Mouse (Mus musculus): ENCODE measurements around the gene Actr1b.
"Not testable (repeated sequence)": the region's sequence is repeated elsewhere in the genome, so short reads cannot be mapped to it uniquely, and the experiment has no call there.

Actr1b gene

DNA sequence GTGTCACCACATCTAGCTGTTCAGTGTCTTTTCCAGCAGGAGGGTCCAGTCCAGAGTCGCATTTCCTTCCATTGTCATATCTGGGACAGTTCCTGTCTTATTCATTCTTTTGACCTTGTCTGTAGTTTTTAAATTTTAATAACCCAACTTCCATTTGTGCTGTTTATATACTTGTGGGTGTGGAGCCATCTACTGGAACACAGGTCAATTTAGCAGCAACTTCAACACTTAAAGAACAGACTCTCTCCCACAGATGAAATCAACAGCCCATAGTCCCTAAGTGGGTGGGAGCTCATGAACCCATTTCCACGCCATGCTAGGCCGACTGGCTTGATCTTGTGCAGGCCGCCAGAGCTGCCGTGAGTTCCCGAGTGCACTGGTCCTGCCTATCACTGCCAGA lies 17.8 kb downstream of the Actr1b start:
- DNase-seq: no peak

DNA sequence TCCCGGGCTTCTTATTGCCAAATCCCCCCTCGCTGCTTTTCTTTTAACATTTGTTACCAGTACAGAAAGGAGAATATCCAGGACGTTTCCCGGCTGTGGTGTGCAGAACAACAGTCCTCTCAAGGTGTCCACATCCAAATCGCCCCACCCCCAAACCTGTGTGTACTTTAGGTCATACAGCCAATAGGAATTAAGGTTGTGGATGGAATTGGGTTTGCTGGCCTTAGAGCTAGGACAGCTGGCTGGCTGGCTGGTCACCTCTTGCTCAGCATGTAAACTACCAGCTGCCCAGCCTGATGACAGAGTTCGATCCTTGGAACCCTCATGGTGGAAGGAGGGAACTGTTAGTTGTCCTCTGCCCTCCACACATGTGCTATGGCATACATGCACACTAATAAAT lies 19.4 kb downstream of the Actr1b start:
- no peak for DNase-seq

DNA sequence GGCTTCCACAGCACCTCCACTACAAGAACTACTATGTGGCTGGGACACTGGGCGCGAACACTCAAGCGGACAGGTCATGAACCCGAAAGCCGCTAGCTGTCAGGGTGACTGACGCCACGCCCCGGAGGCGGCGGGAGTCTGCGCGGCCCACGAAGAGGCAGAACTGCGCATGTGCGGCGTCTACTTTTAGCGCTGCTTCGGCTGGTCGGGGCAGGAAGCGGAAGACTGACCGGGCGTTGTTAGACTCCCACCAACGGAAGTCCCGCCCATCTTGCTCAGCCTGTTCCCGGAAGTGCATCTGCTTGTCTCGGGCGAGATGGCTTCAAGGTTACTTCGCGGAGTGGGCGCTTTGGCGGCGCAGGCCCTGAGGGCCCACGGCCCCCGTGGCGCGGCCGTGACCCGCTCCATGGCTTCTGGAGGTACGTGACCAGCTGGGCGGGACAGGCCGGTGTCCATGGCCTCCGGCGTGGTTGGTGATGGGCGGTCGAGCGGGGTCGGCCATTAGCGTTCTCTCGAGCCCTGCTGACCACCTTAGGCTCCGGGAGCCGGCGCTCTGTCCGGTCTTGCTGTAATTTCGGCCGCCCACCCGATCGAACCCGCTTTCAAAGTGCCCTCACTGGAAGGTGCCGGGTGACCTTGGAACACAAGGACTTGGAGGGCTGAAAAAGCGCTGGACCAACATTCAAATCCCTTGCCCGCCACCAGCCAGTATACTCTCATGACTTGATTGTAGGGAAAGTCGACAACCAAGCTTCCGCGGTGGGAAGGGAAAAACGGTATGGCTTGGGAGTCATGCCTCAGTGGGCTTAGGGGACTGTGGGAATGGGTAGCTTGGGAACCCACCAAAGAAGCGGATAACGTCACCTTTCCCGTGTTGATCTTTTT lies 22.7 kb downstream of the Actr1b start, which contains the start of gene Cox5b:
Gene Cox5b, plus strand, starts transcription at position 179 of the 885 bp plus-strand sequence.
- DNase-seq: peak; percentile 97

GRCm38 (mm10) chr1:36690671-36691235 lies 23.5 kb downstream of the Actr1b start:
- DNase-seq: no peak

DNA sequence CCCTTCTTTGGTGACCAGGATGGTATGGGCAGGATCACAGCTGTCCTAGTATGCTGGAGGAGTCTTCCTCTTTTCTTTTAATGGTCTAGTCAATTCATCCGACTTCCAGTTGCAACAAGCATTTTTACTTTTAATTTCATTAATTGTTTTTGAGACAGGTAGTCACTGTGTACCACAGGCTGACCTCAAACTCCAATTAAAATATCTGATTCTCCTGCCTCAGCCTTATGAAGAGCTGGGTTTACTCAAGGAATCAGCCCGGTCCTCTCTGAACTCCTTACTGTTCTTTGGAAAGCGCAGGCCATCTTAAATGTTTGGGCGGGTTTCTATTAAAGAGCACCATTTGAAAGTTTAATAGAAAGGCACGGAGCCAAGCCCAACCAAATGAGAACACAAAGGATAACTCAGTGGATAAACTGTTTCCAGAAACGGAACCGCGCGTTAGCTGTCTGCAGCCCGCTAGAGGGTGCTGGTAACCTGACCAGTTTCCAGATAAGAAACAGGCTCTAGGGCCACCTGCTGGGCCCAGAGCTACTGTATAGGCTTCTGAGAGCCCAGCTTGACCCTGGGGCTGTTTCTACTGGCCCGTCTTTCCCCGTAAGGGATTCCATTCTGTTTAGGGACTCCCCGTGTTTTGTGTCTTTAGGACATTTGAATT lies 30.3 kb downstream of the Actr1b start:
- peak; percentile 83 for DNase-seq

DNA sequence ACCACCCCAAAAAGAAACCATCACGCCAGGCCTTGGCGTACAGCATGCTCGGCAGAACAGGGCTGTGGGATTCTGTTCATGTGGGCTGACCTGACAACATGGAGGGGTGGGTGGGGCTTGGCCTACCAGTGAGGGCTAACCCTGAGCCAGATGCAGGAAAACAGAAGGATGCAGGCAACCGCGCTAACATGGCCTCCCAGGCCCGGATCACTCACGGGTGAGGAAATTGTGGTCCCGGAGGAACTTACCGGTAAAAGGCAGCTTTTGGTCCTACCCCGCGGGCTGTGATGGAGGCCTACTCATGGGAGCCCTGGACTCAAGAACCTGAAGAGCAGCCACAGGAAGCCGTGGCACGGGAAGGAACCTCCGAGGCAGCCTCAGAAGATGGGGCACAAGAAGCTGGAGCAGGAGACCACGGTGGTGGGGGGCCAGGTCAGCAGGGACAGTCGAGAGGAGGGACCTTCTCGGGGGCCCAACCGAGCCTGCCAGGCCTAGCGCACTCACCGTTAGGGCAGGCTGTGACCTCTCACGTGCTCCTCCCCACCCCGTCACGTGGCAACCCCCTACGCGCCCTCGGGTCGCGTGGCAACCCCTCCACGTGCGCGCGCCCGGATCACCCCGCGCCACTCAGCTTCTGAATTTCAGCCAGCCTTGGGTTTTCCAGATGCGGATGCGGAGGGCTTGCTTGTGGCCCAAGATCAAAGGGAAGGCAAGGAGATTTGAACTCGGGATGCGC lies 31.4 kb downstream of the Actr1b start, which contains the start of gene Fam178b:
Gene Fam178b, minus strand, starts transcription at position 564 of the 736 bp plus-strand sequence.
- DNase-seq: no peak

GRCm38 (mm10) chr1:36680893-36681292 lies 33.3 kb downstream of the Actr1b start:
- DNase-seq: no peak

- no peak for DNase-seq
Measured at GRCm38 (mm10) chr1:36674936-36675335, 39.3 kb downstream of the Actr1b start.

GRCm38 (mm10) chr1:36672648-36673350 lies 41.4 kb downstream of the Actr1b start:
- DNase-seq: no peak

- no peak for DNase-seq
Measured at GRCm38 (mm10) chr1:36671260-36671659, 43.0 kb downstream of the Actr1b start.

DNA sequence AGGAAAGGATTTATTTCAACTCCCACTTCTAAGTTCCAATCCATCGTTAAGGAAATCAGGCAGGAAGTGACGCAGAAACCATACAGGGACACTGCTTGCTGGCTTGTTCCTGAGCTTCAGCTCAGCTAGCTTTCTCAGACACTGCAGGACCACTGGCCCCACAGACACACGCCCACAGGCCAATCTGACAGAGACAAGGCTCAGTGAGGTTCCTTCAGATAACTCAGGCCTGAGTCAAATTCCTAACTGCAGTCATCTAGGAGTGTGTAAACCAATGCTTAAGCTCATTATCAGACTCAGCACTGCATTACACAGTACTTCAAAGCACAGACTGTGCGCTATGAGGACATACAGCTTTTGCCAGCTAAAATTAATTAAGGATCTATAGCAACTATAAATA lies 44.0 kb downstream of the Actr1b start:
- no peak for DNase-seq

DNA sequence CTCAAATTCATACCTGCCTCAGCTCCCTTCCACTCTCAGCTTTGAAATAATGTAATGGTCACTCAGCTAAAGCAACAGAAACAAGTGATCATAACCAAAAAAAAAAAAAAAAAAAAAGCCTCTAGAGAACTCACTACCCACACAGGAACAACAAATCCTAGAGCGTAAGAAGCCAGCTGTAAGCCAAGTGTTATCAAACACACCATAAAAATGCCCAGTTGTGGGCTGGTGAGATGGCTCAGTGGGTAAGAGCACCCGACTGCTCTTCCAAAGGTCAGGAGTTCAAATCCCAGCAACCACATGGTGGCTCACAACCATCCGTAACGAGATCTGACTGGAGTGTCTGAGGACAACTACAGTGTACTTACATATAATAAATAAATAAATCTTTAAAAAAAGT lies 46.2 kb downstream of the Actr1b start:
- DNase-seq: not testable (repeated sequence)

GRCm38 (mm10) chr1:36665934-36666333 lies 48.3 kb downstream of the Actr1b start:
- no peak for DNase-seq

- no peak for DNase-seq
Measured at GRCm38 (mm10) chr1:36665165-36665723, 49.0 kb downstream of the Actr1b start.

- peak; percentile 73 for DNase-seq
Measured at GRCm38 (mm10) chr1:36664457-36664856, 49.8 kb downstream of the Actr1b start.

DNA sequence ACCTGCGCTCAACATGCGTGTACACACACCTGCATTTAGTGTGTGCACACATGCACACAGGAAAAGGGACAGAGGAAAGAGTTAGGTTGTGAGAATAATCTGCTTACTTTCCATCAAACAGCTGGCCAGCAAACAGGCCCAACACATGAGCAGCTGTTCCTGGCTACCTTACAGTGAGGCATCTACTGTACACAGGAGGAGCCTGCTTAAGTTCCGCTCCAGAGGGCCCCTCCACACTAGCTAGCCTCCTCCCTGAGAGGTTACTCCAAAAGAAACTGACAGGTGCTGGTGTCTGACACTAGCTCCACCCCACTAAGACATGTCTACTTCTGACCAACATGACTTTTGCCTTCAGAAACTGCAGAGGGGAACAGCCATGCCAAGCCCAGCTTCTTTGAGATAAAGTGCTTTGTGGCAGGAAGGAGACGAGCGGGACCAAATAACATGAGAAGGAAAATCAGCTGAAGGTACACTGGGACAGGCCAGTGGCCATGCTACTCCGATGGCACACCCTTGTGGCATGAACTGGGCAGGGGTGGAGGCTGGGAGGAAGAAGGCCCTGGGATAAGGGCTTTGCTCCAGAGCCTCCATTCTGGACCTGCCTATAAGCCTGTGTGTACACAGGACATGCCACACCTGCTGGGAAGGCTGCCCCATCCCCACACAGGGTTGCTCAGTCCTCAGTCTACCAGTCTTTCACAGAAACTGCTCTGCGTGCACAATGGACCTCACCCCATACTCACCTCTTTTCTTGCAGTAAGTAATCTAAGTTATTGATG lies 55.4 kb downstream of the Actr1b start:
- DNase-seq: no peak

- DNase-seq: no peak
Measured at GRCm38 (mm10) chr1:36657658-36658415, 56.4 kb downstream of the Actr1b start.

DNA sequence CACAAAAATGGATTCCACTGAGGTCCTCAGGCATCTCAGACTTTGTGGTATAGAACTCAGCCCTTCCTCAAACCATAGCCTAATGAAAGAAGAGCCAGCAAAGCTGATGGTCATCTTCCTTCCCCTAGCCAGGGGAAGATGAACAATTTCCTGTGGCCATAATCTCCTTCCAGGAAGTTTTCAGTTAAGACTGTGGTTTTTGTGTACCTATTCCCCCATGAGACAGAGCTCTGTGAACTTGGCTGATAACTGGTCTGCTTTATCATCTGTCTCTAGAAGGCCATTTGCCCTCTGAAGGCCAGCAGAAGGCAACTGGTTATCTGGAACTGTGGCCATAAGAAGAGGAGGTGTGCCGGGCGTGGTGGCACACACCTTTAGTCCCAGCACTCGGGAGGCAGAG lies 58.0 kb downstream of the Actr1b start:
- DNase-seq: no peak

DNA sequence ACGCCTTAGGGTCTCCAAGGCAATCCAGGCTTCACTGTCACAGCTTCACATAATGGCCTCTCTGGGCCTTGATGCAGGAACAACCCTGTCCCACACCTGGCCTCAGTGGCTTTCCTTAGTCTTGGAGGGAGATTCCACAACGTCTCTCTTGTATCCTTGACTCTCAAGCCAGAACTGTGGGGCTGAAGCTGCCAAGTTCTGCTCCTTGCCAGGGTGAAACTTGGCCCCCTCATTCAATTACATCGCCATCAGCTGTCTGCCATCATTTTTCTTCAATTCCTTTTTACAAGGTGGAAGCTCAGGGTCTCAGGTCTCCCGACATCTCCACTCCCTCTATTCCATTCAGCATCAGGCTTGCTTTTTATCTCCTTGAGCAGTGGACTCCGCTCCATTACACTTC lies 59.2 kb downstream of the Actr1b start:
- DNase-seq: no peak

Data from cerebellum, adult 9-10 months (tissue).